In the genomic region with DNA sequence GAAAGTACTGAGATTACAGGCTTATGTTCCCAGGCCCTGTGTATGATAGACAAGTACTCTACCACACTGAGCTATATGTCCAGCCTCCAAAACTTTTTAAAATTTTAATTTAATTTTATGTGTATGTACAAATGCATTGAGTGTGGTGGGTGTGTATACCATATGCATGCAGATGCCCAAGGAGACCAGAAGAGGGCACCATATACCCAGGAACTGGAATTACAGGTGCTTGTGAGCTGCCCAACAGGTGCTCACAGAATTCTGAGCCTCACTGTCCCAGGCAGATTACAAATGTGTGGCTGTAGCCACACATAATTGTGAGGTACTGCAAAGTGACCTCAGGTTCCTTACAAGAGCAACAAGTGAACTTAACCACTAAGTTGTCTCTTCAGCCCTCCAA, we compare ENCODE assay signal across 16 mouse cellular contexts. TPM values are rescaled to one million over a fixed set of nuclear protein-coding genes. Genes with fewer than 3 reads are reported as not detected.
DNase-seq lines count a peak whose midpoint lies in the region; ATAC-seq and TF ChIP-seq lines count a peak whose summit lies in the region.
"Had no signal": no experiment of that assay in that cellular context is flagged by ENCODE, and none has a peak within 500 bp of the region (broad histone marks: within the 10 kb centered on the region; RNA-seq: fewer than 3 reads in every experiment).

No protein-coding gene starts in this region.

- H3K27me3 ChIP-seq in E14TG2a.4 (ENCODE audit: insufficient read depth, low read length) = no peaks in the 10 kb centered on the region
- H3K27me3 ChIP-seq: forebrain, embryonic 15.5 days; hindbrain, embryonic 15.5 days; liver, embryonic 13.5 days had no signal

- H3K36me3 ChIP-seq in E14TG2a.4 (ENCODE audit: insufficient read depth, low read length) = peaks cover 99% of the 10 kb centered on the region

- no peak overlapping the region for H3K27ac ChIP-seq in layer of hippocampus, adult 2 months
- H3K27ac ChIP-seq: forebrain, embryonic 15.5 days; hindbrain, embryonic 15.5 days; liver, embryonic 13.5 days had no signal

- peak; percentile 66; the same call in 1 of the 2 replicates for ATAC-seq in erythroid progenitor cell, adult 5-6 weeks (replicated peaks; ENCODE audit: low FRiP score, poor library complexity, severe bottlenecking)
- ATAC-seq: forebrain, embryonic 15.5 days had no signal

- peaks cover 5% of the 10 kb centered on the region for H3K4me1 ChIP-seq in E14TG2a.4 (replicated peaks; ENCODE audit: low read depth, low read length)
- H3K4me1 ChIP-seq: forebrain, embryonic 15.5 days; hindbrain, embryonic 15.5 days; liver, embryonic 13.5 days had no signal

- H3K9me3 ChIP-seq in E14TG2a.4 (ENCODE audit: low read length) = no peaks in the 10 kb centered on the region
- H3K9me3 ChIP-seq: forebrain, embryonic 15.5 days; hindbrain, embryonic 15.5 days; liver, embryonic 13.5 days had no signal

- H3K4me3 ChIP-seq in layer of hippocampus, adult 2 months = no peak overlapping the region
- no peak overlapping the region for H3K4me3 ChIP-seq in E14TG2a.4 (replicated peaks; ENCODE audit: low read length)
- H3K4me3 ChIP-seq: forebrain, embryonic 15.5 days; hindbrain, embryonic 15.5 days; liver, embryonic 13.5 days had no signal

- peak; percentile 75 for TF ChIP-seq CTCF in layer of hippocampus, adult 2 months (conservative IDR thresholded peaks at IDR 0.05)
- peak; percentile 75 for TF ChIP-seq CTCF in E14TG2a.4 (conservative IDR thresholded peaks at IDR 0.05; ENCODE audit: low read length)

- no peak for DNase-seq in layer of hippocampus, adult 2 months (ENCODE audit: low spot score in 2 of 2)
- DNase-seq in layer of hippocampus, postnatal 36 days = no peak
- peak; percentile 7 for DNase-seq in MEL-GATA-1-ER (ENCODE audit: extremely low read depth, low read depth)
- DNase-seq in frontal cortex, postnatal 25 days (ENCODE audit: low spot score in 2 of 2) = no peak
- DNase-seq in frontal cortex, adult 2 months (ENCODE audit: extremely low spot score in 1 of 2, low spot score in 1 of 2) = no peak
- no peak for DNase-seq in left cerebral cortex, adult 8-10 months (ENCODE audit: low spot score in 2 of 2)
- DNase-seq: adrenal gland, adult 2 months; embryo, embryonic 11 days; liver, embryonic 13.5 days had no signal

RNA-seq across cellular contexts. Expression of gene Higd1b, which starts 18.1 kb away (rescaled TPM):
- 1 to 10 TPM; 3.5 to 4.5 TPM for total RNA-seq in layer of hippocampus, adult 2 months (2021)
- total RNA-seq in layer of hippocampus, postnatal 36 days (2021) = 1 to 10 TPM; 2.0 to 4.6 TPM
- total RNA-seq in erythroid progenitor cell, adult 5-6 weeks (2015; ENCODE audit: low replicate concordance) = not detected in 2 replicates
- not detected in 2 replicates for total RNA-seq in erythroid progenitor cell, adult 5-6 weeks (2017; ENCODE audit: low replicate concordance)
- polyA plus RNA-seq in frontal cortex, adult 2 months (2012; rRNA removed) = 10.4 and 11.6 TPM in 2 replicates
- 1 to 10 TPM; 5.7 to 6.8 (median 6.0) TPM for total RNA-seq in left cerebral cortex, adult 8-10 months (2022)
- total RNA-seq: neutrophil, adult 5-6 weeks had no signal
- polyA plus RNA-seq: heart, embryonic 11.5 days; liver, embryonic 13.5 days; midbrain, embryonic 11.5 days had no signal

RNA-seq across cellular contexts. Expression of gene Eftud2, which starts 27.0 kb away (rescaled TPM):
- 100 to 1,000 TPM; 129 to 139 TPM for total RNA-seq in layer of hippocampus, adult 2 months (2021)
- 100 to 1,000 TPM; 129 to 131 TPM for total RNA-seq in layer of hippocampus, postnatal 36 days (2021)
- 93.7 and 136 TPM in 2 replicates for total RNA-seq in erythroid progenitor cell, adult 5-6 weeks (2015; ENCODE audit: low replicate concordance)
- total RNA-seq in erythroid progenitor cell, adult 5-6 weeks (2017; ENCODE audit: low replicate concordance) = 89.9 and 133 TPM in 2 replicates
- polyA plus RNA-seq in frontal cortex, adult 2 months (2012; rRNA removed) = 82.0 and 85.4 TPM in 2 replicates
- 100 to 1,000 TPM; 114 to 136 (median 127) TPM for total RNA-seq in left cerebral cortex, adult 8-10 months (2022)

RNA-seq across cellular contexts. Expression of gene Ccdc103, which starts 27.2 kb away (rescaled TPM):
- 1 to 10 TPM; 1.5 to 3.0 TPM for total RNA-seq in layer of hippocampus, adult 2 months (2021)
- 1 to 10 TPM; 1.6 to 2.4 TPM for total RNA-seq in layer of hippocampus, postnatal 36 days (2021)
- not detected in 2 replicates for total RNA-seq in erythroid progenitor cell, adult 5-6 weeks (2015; ENCODE audit: low replicate concordance)
- 1.3 TPM in 1 of 2 replicates, not detected in the other for total RNA-seq in erythroid progenitor cell, adult 5-6 weeks (2017; ENCODE audit: low replicate concordance)
- 2.1 and 2.3 TPM in 2 replicates for polyA plus RNA-seq in frontal cortex, adult 2 months (2012; rRNA removed)
- 1 to 10 TPM; 2.1 to 3.6 (median 2.2) TPM for total RNA-seq in left cerebral cortex, adult 8-10 months (2022)
- total RNA-seq: neutrophil, adult 5-6 weeks had no signal

RNA-seq across cellular contexts. Expression of gene Fam187a, which starts 31.2 kb away (rescaled TPM):
- total RNA-seq in layer of hippocampus, adult 2 months (2021) = under 1 TPM in 1 of 2 experiments, not detected in 1; 0.37 TPM
- total RNA-seq in layer of hippocampus, postnatal 36 days (2021) = not detected
- total RNA-seq in erythroid progenitor cell, adult 5-6 weeks (2015; ENCODE audit: low replicate concordance) = not detected in 2 replicates
- total RNA-seq in erythroid progenitor cell, adult 5-6 weeks (2017; ENCODE audit: low replicate concordance) = not detected in 2 replicates
- 0.06 TPM in 1 of 2 replicates, not detected in the other for polyA plus RNA-seq in frontal cortex, adult 2 months (2012; rRNA removed)
- under 1 TPM in 3 of 4 experiments, not detected in 1; 0.23 to 0.70 (median 0.34) TPM for total RNA-seq in left cerebral cortex, adult 8-10 months (2022)
- total RNA-seq: adrenal gland, adult 2 months; neutrophil, adult 5-6 weeks had no signal
- polyA plus RNA-seq: adrenal gland, adult 2 months; forebrain, embryonic 15.5 days; heart, embryonic 11.5 days; hindbrain, embryonic 15.5 days had no signal

RNA-seq across cellular contexts. Expression of gene Gjc1, which starts 34.3 kb away (rescaled TPM):
- 1 to 10 TPM; 4.7 TPM for total RNA-seq in layer of hippocampus, adult 2 months (2021)
- total RNA-seq in layer of hippocampus, postnatal 36 days (2021) = 1 to 10 TPM; 5.1 TPM
- not detected in 2 replicates for total RNA-seq in erythroid progenitor cell, adult 5-6 weeks (2015; ENCODE audit: low replicate concordance)
- total RNA-seq in erythroid progenitor cell, adult 5-6 weeks (2017; ENCODE audit: low replicate concordance) = not detected in 2 replicates
- 6.9 and 8.1 TPM in 2 replicates for polyA plus RNA-seq in frontal cortex, adult 2 months (2012; rRNA removed)
- 1 to 10 TPM; 3.9 to 5.5 (median 5.2) TPM for total RNA-seq in left cerebral cortex, adult 8-10 months (2022)
- total RNA-seq: neutrophil, adult 5-6 weeks had no signal
